Mouse (Mus musculus): ENCODE data around the gene Kif5a. TPM values are rescaled to one million over a fixed set of nuclear protein-coding genes. Genes with fewer than 3 reads are reported as not detected.

The Kif5a gene
- polyA plus RNA-seq, 1 experiment, result 3.7 TPM

GRCm38 (mm10) chr10:127263631-127264030 lies 483 bp upstream of the Kif5a start:
- H3K27ac ChIP-seq (ENCODE audit: insufficient read depth, low read depth, low read length), result no peak overlapping the region
- TF ChIP-seq CTCF (conservative IDR thresholded peaks at IDR 0.05; ENCODE audit: insufficient read depth, insufficient read length, low read depth, low read length), result no peak
- DNase-seq, result no peak
- 71% methylated on average over 3 of the region's 3 CpGs for WGBS
- H3K4me3 ChIP-seq (ENCODE audit: insufficient read depth, low read depth, low read length), result no peak overlapping the region
- H3K27me3 ChIP-seq (replicated peaks; ENCODE audit: control insufficient read depth, insufficient read depth, low read length), result no peaks in the 10 kb centered on the region
- no peaks in the 10 kb centered on the region for H3K36me3 ChIP-seq (ENCODE audit: control insufficient read depth, insufficient read depth, low read length)
- peaks cover 5% of the 10 kb centered on the region for H3K4me1 ChIP-seq (ENCODE audit: control insufficient read depth, insufficient read depth, low read length)

- Histone ChIP-seq H3K27me3 (replicated peaks; ENCODE audit: control insufficient read depth, insufficient read depth, low read length) (no peaks in the 10 kb centered on the region), H3K27ac (ENCODE audit: insufficient read depth, low read depth, low read length) (no peak overlapping the region), H3K4me3 (ENCODE audit: insufficient read depth, low read depth, low read length) (no peak overlapping the region), H3K36me3 (ENCODE audit: control insufficient read depth, insufficient read depth, low read length) (no peaks in the 10 kb centered on the region), H3K4me1 (ENCODE audit: control insufficient read depth, insufficient read depth, low read length) (no peaks in the 10 kb centered on the region; the same call in 1 of the 2 replicates)
- WGBS, result 74% methylated on average over 15 of the region's 15 CpGs
- no peak for TF ChIP-seq CTCF (conservative IDR thresholded peaks at IDR 0.05; ENCODE audit: insufficient read depth, insufficient read length, low read depth, low read length)
- no peak for DNase-seq
Measured at GRCm38 (mm10) chr10:127261706-127262547, 1.2 kb downstream of the Kif5a start.

GRCm38 (mm10) chr10:127258489-127258888 lies 4.7 kb downstream of the Kif5a start:
- Histone ChIP-seq H3K27me3 (replicated peaks; ENCODE audit: control insufficient read depth, insufficient read depth, low read length) (no peaks in the 10 kb centered on the region), H3K27ac (ENCODE audit: insufficient read depth, low read depth, low read length) (no peak overlapping the region), H3K4me1 (ENCODE audit: control insufficient read depth, insufficient read depth, low read length) (no peaks in the 10 kb centered on the region; the same call in 1 of the 2 replicates), H3K4me3 (ENCODE audit: insufficient read depth, low read depth, low read length) (no peak overlapping the region), H3K36me3 (ENCODE audit: control insufficient read depth, insufficient read depth, low read length) (no peaks in the 10 kb centered on the region)
- DNase-seq, result no peak
- TF ChIP-seq POLR2A (IDR thresholded peaks at IDR 0.05; ENCODE audit: low read depth, low read length), result no peak
- no peak for TF ChIP-seq CTCF (conservative IDR thresholded peaks at IDR 0.05; ENCODE audit: insufficient read depth, insufficient read length, low read depth, low read length)
- 75% methylated on average over 8 of the region's 8 CpGs for WGBS

GRCm38 (mm10) chr10:127257790-127258189 lies 5.4 kb downstream of the Kif5a start:
- TF ChIP-seq POLR2A (IDR thresholded peaks at IDR 0.05; ENCODE audit: low read depth, low read length) (no peak), CTCF (conservative IDR thresholded peaks at IDR 0.05; ENCODE audit: insufficient read depth, insufficient read length, low read depth, low read length) (no peak)
- no peaks in the 10 kb centered on the region for H3K36me3 ChIP-seq (ENCODE audit: control insufficient read depth, insufficient read depth, low read length)
- H3K27me3 ChIP-seq (replicated peaks; ENCODE audit: control insufficient read depth, insufficient read depth, low read length), result no peaks in the 10 kb centered on the region
- no peak overlapping the region for H3K27ac ChIP-seq (ENCODE audit: insufficient read depth, low read depth, low read length)
- no peak for DNase-seq
- no peak overlapping the region for H3K4me3 ChIP-seq (ENCODE audit: insufficient read depth, low read depth, low read length)
- WGBS, result 71% methylated on average over 6 of the region's 6 CpGs
- no peaks in the 10 kb centered on the region; the same call in 1 of the 2 replicates for H3K4me1 ChIP-seq (ENCODE audit: control insufficient read depth, insufficient read depth, low read length)

GRCm38 (mm10) chr10:127255625-127256345 lies 7.4 kb downstream of the Kif5a start:
- 21% methylated on average over 14 of the region's 14 CpGs for WGBS
- TF ChIP-seq POLR2A (IDR thresholded peaks at IDR 0.05; ENCODE audit: low read depth, low read length) (no peak), CTCF (conservative IDR thresholded peaks at IDR 0.05; ENCODE audit: insufficient read depth, insufficient read length, low read depth, low read length) (no peak)
- H3K4me3 ChIP-seq (ENCODE audit: insufficient read depth, low read depth, low read length), result no peak overlapping the region
- no peaks in the 10 kb centered on the region for H3K36me3 ChIP-seq (ENCODE audit: control insufficient read depth, insufficient read depth, low read length)
- DNase-seq, result peak; percentile 63
- H3K27me3 ChIP-seq (replicated peaks; ENCODE audit: control insufficient read depth, insufficient read depth, low read length), result no peaks in the 10 kb centered on the region
- no peak overlapping the region for H3K27ac ChIP-seq (ENCODE audit: insufficient read depth, low read depth, low read length)
- H3K4me1 ChIP-seq (ENCODE audit: control insufficient read depth, insufficient read depth, low read length), result no peaks in the 10 kb centered on the region

- Histone ChIP-seq H3K4me1 (ENCODE audit: control insufficient read depth, insufficient read depth, low read length) (no peaks in the 10 kb centered on the region), H3K4me3 (ENCODE audit: insufficient read depth, low read depth, low read length) (no peak overlapping the region), H3K27me3 (replicated peaks; ENCODE audit: control insufficient read depth, insufficient read depth, low read length) (no peaks in the 10 kb centered on the region), H3K27ac (ENCODE audit: insufficient read depth, low read depth, low read length) (no peak overlapping the region), H3K36me3 (ENCODE audit: control insufficient read depth, insufficient read depth, low read length) (no peaks in the 10 kb centered on the region)
- TF ChIP-seq POLR2A (IDR thresholded peaks at IDR 0.05; ENCODE audit: low read depth, low read length) (no peak), CTCF (conservative IDR thresholded peaks at IDR 0.05; ENCODE audit: insufficient read depth, insufficient read length, low read depth, low read length) (no peak)
- DNase-seq, result no peak
- WGBS, result 67% methylated on average over 5 of the region's 5 CpGs
Measured at GRCm38 (mm10) chr10:127250810-127251209, 12.3 kb downstream of the Kif5a start.

- WGBS, result 71% methylated on average over 18 of the region's 18 CpGs
- no peak for TF ChIP-seq CTCF (conservative IDR thresholded peaks at IDR 0.05; ENCODE audit: insufficient read depth, insufficient read length, low read depth, low read length)
- no peak for TF ChIP-seq POLR2A (IDR thresholded peaks at IDR 0.05; ENCODE audit: low read depth, low read length)
- Histone ChIP-seq H3K27ac (ENCODE audit: insufficient read depth, low read depth, low read length) (no peak overlapping the region), H3K27me3 (replicated peaks; ENCODE audit: control insufficient read depth, insufficient read depth, low read length) (no peaks in the 10 kb centered on the region), H3K4me1 (ENCODE audit: control insufficient read depth, insufficient read depth, low read length) (no peaks in the 10 kb centered on the region), H3K36me3 (ENCODE audit: control insufficient read depth, insufficient read depth, low read length) (no peaks in the 10 kb centered on the region), H3K4me3 (ENCODE audit: insufficient read depth, low read depth, low read length) (no peak overlapping the region)
- no peak for DNase-seq
Measured at GRCm38 (mm10) chr10:127238241-127238824, 24.8 kb downstream of the Kif5a start.
